Mouse (Mus musculus): ENCODE results near the gene Xrcc4. TPM values are rescaled to one million over a fixed set of nuclear protein-coding genes. Genes with fewer than 3 reads are reported as not detected.

Gene Xrcc4
- polyA plus RNA-seq, 1 experiment, result 0.27 TPM

DNA sequence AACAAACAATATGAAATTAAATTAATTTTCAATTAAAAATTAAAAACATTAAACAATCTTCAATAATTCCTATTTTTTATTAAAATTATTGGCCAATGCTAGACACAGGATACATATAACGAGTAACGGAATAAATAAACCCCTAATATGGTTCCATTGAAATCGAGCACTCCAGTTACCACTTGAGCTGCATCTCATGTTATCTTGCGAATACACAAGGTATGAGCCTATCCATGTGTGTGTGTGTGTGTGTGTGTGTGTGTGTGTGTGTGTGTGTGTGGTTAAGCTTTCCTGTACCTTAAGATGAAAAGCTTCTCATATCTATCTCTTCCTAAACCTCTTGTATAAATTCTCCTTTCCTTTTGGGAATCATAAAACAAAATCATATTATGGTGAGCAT lies 213.9 kb downstream of the Xrcc4 start:
- Histone ChIP-seq H3K36me3 (ENCODE audit: control insufficient read depth, insufficient read depth, low read length) (no peaks in the 10 kb centered on the region), H3K27me3 (ENCODE audit: control insufficient read depth, insufficient read depth, low read length) (no peaks in the 10 kb centered on the region), H3K4me1 (ENCODE audit: control insufficient read depth, insufficient read depth, insufficient read length, low read length) (no peaks in the 10 kb centered on the region), H3K27ac (ENCODE audit: insufficient read depth, low read depth, low read length) (no peak overlapping the region), H3K4me3 (ENCODE audit: low read depth, low read length) (no peak overlapping the region)
- WGBS, result 94% methylated on average over 4 of the region's 4 CpGs
- TF ChIP-seq CTCF (IDR thresholded peaks at IDR 0.05; ENCODE audit: extremely low read depth, insufficient read length, insufficient replicate concordance, low read depth, low read length) (no peak), POLR2A (IDR thresholded peaks at IDR 0.05; ENCODE audit: low read depth, low read length) (no peak)

DNA sequence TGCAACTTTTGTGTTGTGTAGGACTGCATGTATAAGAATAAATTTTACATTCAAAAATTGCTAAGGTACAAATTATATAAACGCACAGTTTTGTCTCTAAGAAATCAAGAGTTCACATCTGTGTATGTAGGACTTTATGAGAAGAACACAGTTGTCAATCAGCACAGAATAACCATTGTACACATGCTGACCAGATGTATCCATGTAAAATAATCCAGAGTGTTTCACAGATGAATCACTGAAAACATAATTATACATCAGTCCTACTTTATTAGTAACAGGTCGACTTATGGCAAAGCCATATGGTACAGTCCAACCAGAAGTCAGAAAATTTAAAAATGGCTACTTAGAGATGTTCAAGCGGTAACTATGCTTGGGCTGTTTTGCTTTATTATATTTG lies 216.7 kb downstream of the Xrcc4 start:
- no peaks in the 10 kb centered on the region for H3K27me3 ChIP-seq (ENCODE audit: control insufficient read depth, insufficient read depth, low read length)
- H3K4me3 ChIP-seq (ENCODE audit: low read depth, low read length), result no peak overlapping the region
- no peak for TF ChIP-seq CTCF (IDR thresholded peaks at IDR 0.05; ENCODE audit: extremely low read depth, insufficient read length, insufficient replicate concordance, low read depth, low read length)
- no peak for TF ChIP-seq POLR2A (IDR thresholded peaks at IDR 0.05; ENCODE audit: low read depth, low read length)
- 87% methylated on average over 3 of the region's 3 CpGs for WGBS
- H3K36me3 ChIP-seq (ENCODE audit: control insufficient read depth, insufficient read depth, low read length), result no peaks in the 10 kb centered on the region
- no peaks in the 10 kb centered on the region for H3K4me1 ChIP-seq (ENCODE audit: control insufficient read depth, insufficient read depth, insufficient read length, low read length)
- H3K27ac ChIP-seq (ENCODE audit: insufficient read depth, low read depth, low read length), result no peak overlapping the region

DNA sequence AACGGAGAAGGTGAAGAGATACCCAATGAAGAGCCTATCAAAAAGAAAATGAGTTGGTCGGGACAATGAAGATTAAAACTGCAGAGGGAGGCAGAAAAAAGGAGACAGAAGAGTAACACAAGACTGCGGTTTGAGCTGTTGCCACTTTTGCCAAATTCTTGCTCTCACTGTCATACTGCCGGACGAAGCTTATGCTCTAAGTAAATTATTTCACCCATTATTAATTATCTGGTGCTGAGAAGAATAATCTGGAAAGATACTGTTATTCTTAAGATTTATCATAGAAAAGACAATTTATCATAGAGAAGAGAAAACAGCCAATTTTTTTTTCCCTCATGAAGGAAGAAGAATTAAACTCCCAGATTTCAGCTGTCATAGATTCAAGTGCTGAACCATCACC lies 235.3 kb downstream of the Xrcc4 start:
- Histone ChIP-seq H3K36me3 (ENCODE audit: control insufficient read depth, insufficient read depth, low read length) (no peaks in the 10 kb centered on the region), H3K27me3 (ENCODE audit: control insufficient read depth, insufficient read depth, low read length) (no peaks in the 10 kb centered on the region), H3K4me3 (ENCODE audit: low read depth, low read length) (no peak overlapping the region), H3K4me1 (ENCODE audit: control insufficient read depth, insufficient read depth, insufficient read length, low read length) (no peaks in the 10 kb centered on the region), H3K27ac (ENCODE audit: insufficient read depth, low read depth, low read length) (no peak overlapping the region)
- 79% methylated on average over 5 of the region's 5 CpGs for WGBS
- TF ChIP-seq CTCF (IDR thresholded peaks at IDR 0.05; ENCODE audit: extremely low read depth, insufficient read length, insufficient replicate concordance, low read depth, low read length) (no peak), POLR2A (IDR thresholded peaks at IDR 0.05; ENCODE audit: low read depth, low read length) (no peak)

DNA sequence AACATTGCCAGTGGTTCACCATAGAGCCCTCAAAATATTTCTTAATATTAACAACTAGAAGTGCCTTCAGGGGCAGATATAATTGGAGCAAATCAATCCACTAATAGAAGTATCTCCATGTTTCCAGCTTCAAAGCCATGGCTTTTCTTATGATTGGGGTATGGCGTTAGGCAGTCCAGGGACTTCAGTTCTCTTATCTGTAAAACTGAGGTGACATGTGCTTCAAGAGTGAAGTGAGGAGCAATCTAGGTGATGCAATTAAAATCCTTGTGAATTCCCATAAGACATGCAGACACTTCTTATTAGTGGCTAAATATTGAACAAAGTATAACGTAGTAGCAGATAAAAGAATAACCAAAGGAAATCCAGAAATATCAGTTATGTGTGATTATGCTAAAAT lies 238.7 kb downstream of the Xrcc4 start:
- no peak for TF ChIP-seq POLR2A (IDR thresholded peaks at IDR 0.05; ENCODE audit: low read depth, low read length)
- TF ChIP-seq CTCF (IDR thresholded peaks at IDR 0.05; ENCODE audit: extremely low read depth, insufficient read length, insufficient replicate concordance, low read depth, low read length), result no peak
- no peaks in the 10 kb centered on the region for H3K4me1 ChIP-seq (ENCODE audit: control insufficient read depth, insufficient read depth, insufficient read length, low read length)
- H3K27me3 ChIP-seq (ENCODE audit: control insufficient read depth, insufficient read depth, low read length), result no peaks in the 10 kb centered on the region
- no peaks in the 10 kb centered on the region for H3K36me3 ChIP-seq (ENCODE audit: control insufficient read depth, insufficient read depth, low read length)
- no peak overlapping the region for H3K4me3 ChIP-seq (ENCODE audit: low read depth, low read length)
- no peak overlapping the region for H3K27ac ChIP-seq (ENCODE audit: insufficient read depth, low read depth, low read length)
- WGBS, result 91% methylated on average over 2 of the region's 2 CpGs

DNA sequence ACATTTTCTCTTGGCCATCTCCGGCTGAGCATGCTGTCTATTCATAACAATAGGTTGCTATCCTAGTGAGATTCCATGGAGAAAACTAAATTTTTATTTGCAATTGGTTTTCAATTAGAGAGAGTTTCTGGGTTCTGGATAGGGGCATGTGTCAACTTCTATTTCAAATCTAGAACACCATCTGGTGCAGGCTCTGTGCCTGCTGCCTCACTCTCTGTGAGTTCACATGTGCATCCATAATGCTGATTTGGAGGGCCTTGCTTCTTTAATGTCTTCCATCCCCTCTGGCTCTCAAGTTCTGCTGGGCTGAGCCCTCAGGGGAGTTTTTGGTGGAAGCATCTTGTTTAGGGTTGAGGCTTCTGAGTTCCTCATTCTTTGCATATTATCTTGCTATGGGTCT lies 239.5 kb downstream of the Xrcc4 start:
- 94% methylated on average over 1 of the region's 1 CpGs for WGBS
- Histone ChIP-seq H3K4me1 (ENCODE audit: control insufficient read depth, insufficient read depth, insufficient read length, low read length) (no peaks in the 10 kb centered on the region), H3K36me3 (ENCODE audit: control insufficient read depth, insufficient read depth, low read length) (no peaks in the 10 kb centered on the region), H3K27ac (ENCODE audit: insufficient read depth, low read depth, low read length) (no peak overlapping the region), H3K4me3 (ENCODE audit: low read depth, low read length) (no peak overlapping the region), H3K27me3 (ENCODE audit: control insufficient read depth, insufficient read depth, low read length) (no peaks in the 10 kb centered on the region)
- TF ChIP-seq POLR2A (IDR thresholded peaks at IDR 0.05; ENCODE audit: low read depth, low read length) (no peak), CTCF (IDR thresholded peaks at IDR 0.05; ENCODE audit: extremely low read depth, insufficient read length, insufficient replicate concordance, low read depth, low read length) (no peak)

DNA sequence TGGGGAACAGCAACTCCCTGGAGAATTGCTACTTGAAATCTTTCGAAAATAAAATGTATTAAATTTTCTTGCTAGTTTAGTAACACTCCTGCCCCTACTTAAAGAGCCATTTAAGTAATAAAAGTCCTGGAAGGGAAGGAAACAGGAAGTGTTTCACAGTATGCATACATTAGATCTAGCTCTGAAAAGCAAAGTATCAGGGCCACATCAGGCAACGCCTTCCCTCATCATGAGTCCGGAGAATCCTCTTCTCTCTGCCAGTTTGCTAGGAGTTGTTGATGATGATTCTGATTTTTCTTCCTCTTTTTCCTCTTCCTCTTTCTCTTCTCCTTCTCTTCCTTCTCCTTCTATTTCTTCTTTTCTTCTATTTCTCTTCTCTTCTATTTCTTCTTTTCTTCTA lies 250.8 kb downstream of the Xrcc4 start:
- 82% methylated on average over 3 of the region's 3 CpGs for WGBS
- no peak for TF ChIP-seq CTCF (IDR thresholded peaks at IDR 0.05; ENCODE audit: extremely low read depth, insufficient read length, insufficient replicate concordance, low read depth, low read length)
- no peak for TF ChIP-seq POLR2A (IDR thresholded peaks at IDR 0.05; ENCODE audit: low read depth, low read length)
- H3K4me3 ChIP-seq (ENCODE audit: low read depth, low read length), result no peak overlapping the region

DNA sequence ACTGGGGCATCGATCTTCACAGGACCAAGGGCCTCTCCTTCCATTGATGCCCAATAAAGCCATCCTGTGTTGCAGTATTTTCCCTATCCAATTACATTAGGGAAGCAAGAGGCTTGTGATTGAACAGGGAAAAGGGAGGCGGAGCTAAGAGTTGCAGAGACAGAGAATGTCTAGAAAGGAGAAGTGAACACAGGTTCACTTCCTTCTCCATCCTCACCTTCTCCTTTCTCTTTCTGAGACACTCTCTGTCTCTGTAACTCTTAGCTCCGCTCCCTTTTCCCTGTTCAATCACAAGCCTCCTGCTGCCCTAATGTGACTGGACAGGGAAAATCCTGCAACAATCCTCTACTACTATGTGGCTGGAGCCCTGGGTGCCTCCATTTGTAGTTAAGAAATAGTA lies 254.9 kb downstream of the Xrcc4 start:
- Histone ChIP-seq H3K27me3 (ENCODE audit: control insufficient read depth, insufficient read depth, low read length) (no peaks in the 10 kb centered on the region), H3K27ac (ENCODE audit: insufficient read depth, low read depth, low read length) (no peak overlapping the region), H3K4me3 (ENCODE audit: low read depth, low read length) (no peak overlapping the region), H3K36me3 (ENCODE audit: control insufficient read depth, insufficient read depth, low read length) (no peaks in the 10 kb centered on the region), H3K4me1 (ENCODE audit: control insufficient read depth, insufficient read depth, insufficient read length, low read length) (no peaks in the 10 kb centered on the region)
- no peak for TF ChIP-seq CTCF (IDR thresholded peaks at IDR 0.05; ENCODE audit: extremely low read depth, insufficient read length, insufficient replicate concordance, low read depth, low read length)
- TF ChIP-seq POLR2A (IDR thresholded peaks at IDR 0.05; ENCODE audit: low read depth, low read length), result no peak
- WGBS, result 85% methylated on average over 3 of the region's 3 CpGs

More for the DNA sequence above, 250.8 kb downstream of the Xrcc4 start:
- Histone ChIP-seq H3K36me3 (ENCODE audit: control insufficient read depth, insufficient read depth, low read length) (no peaks in the 10 kb centered on the region), H3K27ac (ENCODE audit: insufficient read depth, low read depth, low read length) (no peak overlapping the region), H3K27me3 (ENCODE audit: control insufficient read depth, insufficient read depth, low read length) (no peaks in the 10 kb centered on the region), H3K4me1 (ENCODE audit: control insufficient read depth, insufficient read depth, insufficient read length, low read length) (no peaks in the 10 kb centered on the region)

All from small intestine, adult 2 months (tissue).